Mouse (Mus musculus): ENCODE measurements around the gene Zbtb7a.

Zbtb7a gene

GRCm38 (mm10) chr10:81134966-81135681 is at the start of gene Zbtb7a:
Gene Zbtb7a (plus strand): TSS chr10:81135220.
- DNase-seq (ENCODE audit: low spot score): no peak

GRCm38 (mm10) chr10:81087021-81087420 is 48.0 kb upstream of the Zbtb7a start:
- DNase-seq (ENCODE audit: low spot score): no peak

GRCm38 (mm10) chr10:81089216-81089615 is 45.8 kb upstream of the Zbtb7a start:
- no peak for DNase-seq (ENCODE audit: low spot score)

- DNase-seq (ENCODE audit: low spot score): no peak
Measured at GRCm38 (mm10) chr10:81090621-81091020, 44.4 kb upstream of the Zbtb7a start.

GRCm38 (mm10) chr10:81092465-81093250 is 42.4 kb upstream of the Zbtb7a start:
- no peak for DNase-seq (ENCODE audit: low spot score)

GRCm38 (mm10) chr10:81094931-81095678 is 39.9 kb upstream of the Zbtb7a start:
- DNase-seq (ENCODE audit: low spot score): no peak

GRCm38 (mm10) chr10:81105565-81106112 is 29.4 kb upstream of the Zbtb7a start, which contains the start of gene Map2k2:
Gene Map2k2 (plus strand): TSS chr10:81105915.
- DNase-seq (ENCODE audit: low spot score): peak; percentile 87

GRCm38 (mm10) chr10:81106113-81106721 is 28.8 kb upstream of the Zbtb7a start:
- peak; percentile 72 for DNase-seq (ENCODE audit: low spot score)

GRCm38 (mm10) chr10:81112946-81113345 is 22.1 kb upstream of the Zbtb7a start:
- DNase-seq (ENCODE audit: low spot score): no peak

GRCm38 (mm10) chr10:81119625-81120024 is 15.4 kb upstream of the Zbtb7a start:
- no peak for DNase-seq (ENCODE audit: low spot score)

GRCm38 (mm10) chr10:81120650-81121049 is 14.4 kb upstream of the Zbtb7a start:
- no peak for DNase-seq (ENCODE audit: low spot score)

GRCm38 (mm10) chr10:81122889-81123288 is 12.1 kb upstream of the Zbtb7a start:
- DNase-seq (ENCODE audit: low spot score): no peak

GRCm38 (mm10) chr10:81123500-81123899 is 11.5 kb upstream of the Zbtb7a start:
- no peak for DNase-seq (ENCODE audit: low spot score)

GRCm38 (mm10) chr10:81134181-81134587 is 836 bp upstream of the Zbtb7a start:
- no peak for DNase-seq (ENCODE audit: low spot score)

- DNase-seq (ENCODE audit: low spot score): no peak
Measured at GRCm38 (mm10) chr10:81135831-81136705, 1.0 kb downstream of the Zbtb7a start.

- DNase-seq (ENCODE audit: low spot score): peak; percentile 54
Measured at GRCm38 (mm10) chr10:81136706-81137231, 1.7 kb downstream of the Zbtb7a start.

GRCm38 (mm10) chr10:81137252-81138130 is 2.5 kb downstream of the Zbtb7a start:
- DNase-seq (ENCODE audit: low spot score): peak; percentile 99

- no peak for DNase-seq (ENCODE audit: low spot score)
Measured at GRCm38 (mm10) chr10:81138131-81138782, 3.2 kb downstream of the Zbtb7a start.

Data from layer of hippocampus, adult 9-10 months (tissue).